Mouse (Mus musculus) embryo, embryonic 11.5 days (tissue): ENCODE data around the gene Ano10.
"Not testable (repeated sequence)": the region's sequence is repeated elsewhere in the genome, so short reads cannot be mapped to it uniquely, and the experiment has no call there.

Experiments
- DNase-seq: peaks from one replicate; pipeline ENCODE4 v3.0.0-alpha.2; 2012; ENCODE audit warnings: low read depth, low spot score

Gene Ano10

DNA sequence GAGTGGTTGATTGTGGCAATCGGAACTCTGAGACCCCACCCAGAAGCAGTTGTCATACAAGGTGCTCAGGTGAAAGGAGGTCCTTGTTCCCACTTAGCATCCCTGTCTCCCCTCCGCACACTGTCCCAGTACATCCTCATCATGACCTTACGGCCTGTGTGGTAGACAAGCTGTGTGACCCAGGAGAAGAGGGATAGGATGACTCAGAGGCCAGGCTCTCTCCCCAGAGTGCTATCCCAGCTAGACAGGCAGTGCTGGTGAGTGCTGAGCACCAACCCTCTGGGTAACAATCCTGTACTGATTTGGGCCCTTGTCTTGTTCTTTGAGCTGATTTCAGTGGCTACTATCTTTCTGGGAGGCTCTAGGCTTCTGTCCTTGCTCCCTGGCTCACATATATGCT lies 95.6 kb downstream of the Ano10 start:
- no peak for DNase-seq

DNA sequence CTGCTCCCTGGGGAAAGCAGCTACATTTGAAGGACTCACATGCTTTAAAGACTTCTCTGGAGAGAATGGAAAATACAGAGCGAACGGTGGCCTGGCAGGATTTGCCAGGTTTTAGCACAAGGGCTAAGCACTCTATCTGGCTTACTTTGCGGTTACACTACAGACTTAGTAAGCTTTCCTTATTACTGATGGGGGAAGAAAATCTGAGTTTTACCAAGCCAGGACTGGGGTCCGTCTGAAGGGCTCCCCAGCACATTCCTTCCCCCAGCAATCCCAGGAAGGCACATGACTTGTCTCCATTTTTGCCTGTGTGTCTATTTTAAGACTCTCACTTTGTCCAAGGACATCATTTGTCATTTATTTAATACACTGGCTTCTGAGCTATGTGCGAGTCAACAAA lies 97.2 kb downstream of the Ano10 start:
- no peak for DNase-seq

DNA sequence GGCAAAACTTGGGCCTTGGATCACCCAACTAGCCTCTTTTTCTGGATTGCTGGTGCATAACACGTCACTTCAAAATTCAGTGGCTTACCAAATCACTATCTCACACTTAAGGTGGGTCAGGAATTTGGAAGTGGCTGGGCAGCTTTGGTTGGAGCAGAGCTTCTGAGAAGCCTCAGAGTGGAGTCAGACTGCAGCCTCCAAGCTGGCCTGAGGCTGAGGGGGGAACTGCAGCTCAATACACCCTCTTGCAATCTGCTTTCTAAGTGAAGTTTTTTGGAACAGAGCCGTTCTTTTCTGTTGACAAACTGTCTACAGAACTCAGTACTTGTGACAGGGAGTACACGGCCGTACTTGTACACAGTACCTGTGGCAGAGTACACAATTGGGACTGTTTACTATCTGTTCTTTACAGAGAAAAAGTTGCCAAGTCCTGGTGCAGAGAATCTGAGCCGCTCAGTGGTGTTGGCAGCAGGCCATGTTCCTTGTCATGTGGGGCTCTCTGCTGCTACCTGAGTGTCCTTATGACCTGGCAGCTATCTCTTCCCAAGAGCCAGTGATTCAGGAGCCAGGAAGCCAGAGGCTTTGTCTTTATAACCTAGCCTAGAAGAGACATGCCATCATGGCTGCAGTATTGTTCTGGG lies 99.1 kb downstream of the Ano10 start:
- DNase-seq: no peak

DNA sequence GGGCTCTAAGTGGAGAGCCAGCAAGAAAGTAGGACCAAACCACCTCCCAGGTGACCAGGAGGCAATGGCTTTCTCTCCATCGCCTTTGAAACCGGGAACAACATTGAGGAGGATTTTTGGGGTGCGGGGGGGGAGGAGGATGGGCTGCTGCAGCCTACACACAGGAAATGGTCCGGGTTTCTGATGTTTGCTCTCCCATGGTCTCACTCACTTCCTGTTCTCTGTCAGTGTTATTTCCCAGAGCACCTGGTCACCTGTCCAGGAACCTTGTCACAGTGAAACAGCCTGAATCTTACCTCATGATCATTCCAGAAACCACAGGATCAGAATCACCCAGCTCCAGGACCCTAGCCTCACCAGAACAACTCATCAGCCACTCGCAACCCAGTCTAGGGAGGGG lies 100.4 kb downstream of the Ano10 start:
- no peak for DNase-seq

DNA sequence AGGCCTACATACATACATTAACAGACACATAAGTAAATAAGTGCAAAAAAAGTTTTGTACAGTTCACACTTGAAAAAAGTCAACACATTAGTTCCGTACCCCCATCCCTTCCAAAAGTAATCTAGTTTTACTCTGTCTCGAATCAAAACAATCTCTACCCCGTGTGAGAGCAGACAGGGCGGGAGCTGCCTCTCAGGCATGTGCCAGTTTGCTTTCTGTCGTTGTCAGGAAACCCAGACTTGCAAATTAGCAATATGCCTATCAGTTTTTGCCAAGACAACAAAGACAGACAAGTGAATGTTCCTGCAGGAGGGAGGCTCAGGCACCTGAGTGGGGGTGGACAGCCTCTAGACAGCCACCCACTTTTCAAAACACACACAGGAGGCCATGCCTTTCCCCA lies 100.9 kb downstream of the Ano10 start:
- no peak for DNase-seq

DNA sequence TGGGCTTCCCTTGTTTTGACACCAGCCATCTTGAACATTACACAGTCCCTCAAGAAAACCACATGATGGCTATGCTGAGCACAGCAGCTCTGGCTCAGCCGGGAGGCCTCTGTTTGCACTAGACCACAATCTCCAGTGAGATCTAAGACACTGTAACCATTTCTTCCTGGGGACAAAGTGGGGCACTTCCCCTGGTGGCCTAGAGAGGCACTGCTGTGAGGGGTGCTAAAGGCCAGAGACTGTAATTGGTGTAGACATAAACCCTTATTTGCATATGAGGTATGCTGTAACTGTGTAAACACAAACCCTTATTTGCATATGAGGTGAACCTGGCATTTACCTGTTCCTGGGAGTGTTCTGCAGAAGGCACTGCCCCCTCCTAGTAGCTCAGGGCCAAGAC lies 105.5 kb downstream of the Ano10 start:
- DNase-seq: no peak

DNA sequence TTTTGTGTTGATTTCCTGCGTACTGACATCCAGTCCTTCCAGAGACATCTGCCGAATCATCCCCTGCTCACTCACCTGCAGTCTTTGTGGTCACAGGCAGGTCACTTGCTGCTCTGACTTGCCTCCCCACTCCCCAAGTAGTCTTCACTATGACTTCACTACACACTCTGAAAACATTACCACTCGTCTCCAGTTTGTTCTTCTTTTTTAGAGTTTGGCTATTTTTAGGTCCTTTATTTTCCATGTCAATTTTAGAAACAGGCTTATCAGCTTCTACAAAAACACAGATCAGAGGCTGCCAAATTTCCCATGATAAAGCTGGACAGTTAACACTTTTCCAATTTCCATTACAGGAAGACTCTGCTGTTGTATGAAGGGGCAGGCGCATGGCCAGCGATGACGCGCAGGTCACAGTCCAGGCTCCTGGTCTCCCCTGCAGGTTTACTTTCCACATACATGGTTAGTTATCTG lies 106.7 kb downstream of the Ano10 start:
- no peak for DNase-seq

DNA sequence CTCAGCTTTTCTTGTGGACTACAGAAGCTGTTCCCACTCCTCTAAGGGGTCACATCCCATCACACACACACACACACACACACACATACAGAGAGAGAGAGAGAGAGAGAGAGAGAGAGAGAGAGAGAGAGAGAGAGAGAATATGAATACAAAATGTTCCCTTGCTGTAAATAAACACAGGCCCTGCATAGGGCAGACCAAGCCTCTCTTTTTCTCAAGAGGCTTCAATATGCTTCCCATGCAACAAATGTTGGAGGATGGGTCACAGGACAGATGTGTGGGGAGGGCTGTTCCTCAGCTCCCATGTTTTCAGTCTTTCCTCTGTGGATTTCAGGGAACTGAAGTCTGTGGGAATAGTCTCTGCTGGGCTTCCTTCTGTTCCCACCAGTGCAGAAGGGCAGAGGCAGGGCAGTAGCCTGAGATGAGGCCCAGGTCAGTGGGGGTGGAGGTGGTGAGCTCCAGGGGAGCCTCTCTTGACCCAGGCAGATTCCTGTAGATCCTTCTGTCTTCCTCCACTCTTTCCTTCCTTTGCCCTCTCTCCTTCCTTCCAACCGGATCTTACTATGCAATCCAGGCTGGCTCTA lies 107.5 kb downstream of the Ano10 start:
- DNase-seq: no peak

DNA sequence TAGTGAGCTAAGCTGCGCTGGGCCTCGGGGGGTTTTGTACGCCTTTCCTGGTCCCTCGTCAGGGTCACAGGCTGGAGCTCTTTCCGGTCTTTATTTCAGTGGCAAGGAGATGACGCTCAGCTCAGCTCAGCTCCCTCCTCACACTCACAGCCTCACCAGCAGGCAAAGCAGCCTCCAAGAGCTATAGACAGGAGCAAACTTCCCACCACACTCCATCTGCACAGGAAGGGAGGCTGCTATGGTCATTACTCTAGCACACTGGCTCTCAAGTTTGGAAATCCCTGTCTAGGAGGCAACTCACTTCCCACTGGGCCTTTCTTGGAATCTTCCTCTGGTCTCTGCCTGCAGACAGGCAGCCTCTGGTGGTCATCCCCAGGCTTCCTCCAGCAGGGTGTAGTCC lies 108.3 kb downstream of the Ano10 start:
- DNase-seq: no peak

DNA sequence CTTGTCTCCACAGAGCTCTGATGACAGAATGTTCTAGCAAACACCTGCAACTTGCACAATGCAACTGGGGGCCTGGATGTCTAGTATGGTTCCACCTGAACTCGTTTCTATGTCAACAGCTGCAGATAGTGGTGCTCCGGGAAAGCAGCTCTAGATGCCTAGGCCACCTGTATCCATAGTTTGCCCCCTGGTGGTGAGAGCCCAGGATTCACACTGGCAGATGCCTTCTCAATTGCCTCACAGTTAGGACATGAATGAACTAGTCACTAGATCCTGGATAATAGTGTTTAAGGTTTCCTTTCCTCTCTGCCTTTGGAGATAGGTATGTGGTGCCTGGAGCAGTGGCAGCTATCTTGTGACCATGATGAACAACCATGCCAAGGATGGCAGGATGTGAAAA lies 109.2 kb downstream of the Ano10 start:
- DNase-seq: peak; percentile 31

DNA sequence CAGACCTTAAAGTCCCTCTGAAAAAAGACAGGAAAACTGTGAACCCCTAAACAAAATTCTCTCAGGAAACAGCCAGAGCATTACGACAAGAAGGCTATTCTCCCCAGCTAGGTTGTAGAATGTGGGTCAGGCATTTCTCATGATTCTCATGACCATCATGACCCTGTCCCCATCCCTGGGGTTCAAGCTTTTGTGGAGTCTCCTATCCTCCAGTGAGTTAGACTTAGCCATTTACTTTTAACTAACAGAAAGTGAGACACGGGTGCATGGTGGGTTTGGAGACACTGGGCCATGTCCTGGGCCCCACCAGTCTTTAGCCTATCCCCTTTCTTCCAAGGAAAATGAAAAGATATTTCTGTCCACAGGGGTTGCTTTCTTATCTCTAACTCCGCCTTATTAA lies 109.9 kb downstream of the Ano10 start:
- no peak for DNase-seq

DNA sequence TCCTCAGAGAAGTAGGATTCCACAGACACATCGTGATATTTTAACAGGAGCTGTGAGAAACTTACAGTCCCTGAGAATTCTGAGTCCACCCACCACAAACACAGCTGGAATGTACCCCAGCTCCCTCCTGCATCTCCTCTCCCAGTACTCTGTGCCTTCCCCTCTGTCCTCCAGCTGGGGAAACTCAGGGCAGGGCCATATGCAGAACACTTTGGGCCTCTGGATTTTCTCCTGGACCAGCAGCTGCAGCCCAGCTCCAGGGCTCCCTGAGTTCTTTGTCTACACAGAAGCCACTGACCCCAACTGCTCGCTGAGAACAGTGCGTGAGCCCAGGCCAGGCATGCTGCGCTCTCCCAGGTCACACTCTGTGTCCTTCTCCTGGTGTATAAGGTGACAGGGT lies 111.1 kb downstream of the Ano10 start:
- no peak for DNase-seq

DNA sequence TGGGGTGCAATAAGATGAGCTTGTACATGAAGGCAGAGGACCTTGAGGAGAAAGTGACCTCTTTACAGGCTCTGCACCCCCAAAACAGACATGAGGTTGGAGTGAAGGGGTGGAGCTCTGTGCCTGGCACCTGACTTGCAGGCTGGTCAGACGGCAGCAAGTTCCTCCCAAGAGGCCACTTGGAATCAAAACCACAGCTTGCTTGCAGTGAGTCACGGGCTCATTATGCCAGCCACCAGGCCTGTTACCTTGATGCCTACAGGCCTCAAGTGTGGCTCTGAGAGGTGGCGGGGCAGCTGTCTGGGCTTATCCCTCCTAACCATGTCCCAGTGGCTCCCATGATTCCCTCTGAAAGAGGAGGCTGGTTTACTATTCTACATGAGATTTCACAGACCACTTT lies 114.1 kb downstream of the Ano10 start:
- no peak for DNase-seq

DNA sequence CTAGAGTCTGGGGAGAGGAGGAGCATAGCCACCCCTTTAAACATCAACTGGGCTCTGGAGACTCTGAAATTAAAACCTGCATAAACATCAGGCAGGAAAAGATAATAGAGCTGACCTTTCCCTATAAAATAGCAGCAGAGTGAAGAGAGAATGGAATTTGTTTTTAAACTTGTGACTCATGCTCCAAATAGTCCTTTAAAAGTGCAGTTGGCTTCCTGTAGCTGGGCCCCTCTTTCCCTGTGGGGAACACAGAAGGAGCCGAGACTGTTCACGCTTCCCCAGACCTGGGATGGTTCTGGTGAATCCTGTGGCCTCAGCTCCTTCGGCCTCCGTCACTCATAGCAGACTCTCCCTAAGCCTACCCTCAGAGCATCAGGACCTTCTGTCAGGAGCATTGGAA lies 115.8 kb downstream of the Ano10 start:
- no peak for DNase-seq

DNA sequence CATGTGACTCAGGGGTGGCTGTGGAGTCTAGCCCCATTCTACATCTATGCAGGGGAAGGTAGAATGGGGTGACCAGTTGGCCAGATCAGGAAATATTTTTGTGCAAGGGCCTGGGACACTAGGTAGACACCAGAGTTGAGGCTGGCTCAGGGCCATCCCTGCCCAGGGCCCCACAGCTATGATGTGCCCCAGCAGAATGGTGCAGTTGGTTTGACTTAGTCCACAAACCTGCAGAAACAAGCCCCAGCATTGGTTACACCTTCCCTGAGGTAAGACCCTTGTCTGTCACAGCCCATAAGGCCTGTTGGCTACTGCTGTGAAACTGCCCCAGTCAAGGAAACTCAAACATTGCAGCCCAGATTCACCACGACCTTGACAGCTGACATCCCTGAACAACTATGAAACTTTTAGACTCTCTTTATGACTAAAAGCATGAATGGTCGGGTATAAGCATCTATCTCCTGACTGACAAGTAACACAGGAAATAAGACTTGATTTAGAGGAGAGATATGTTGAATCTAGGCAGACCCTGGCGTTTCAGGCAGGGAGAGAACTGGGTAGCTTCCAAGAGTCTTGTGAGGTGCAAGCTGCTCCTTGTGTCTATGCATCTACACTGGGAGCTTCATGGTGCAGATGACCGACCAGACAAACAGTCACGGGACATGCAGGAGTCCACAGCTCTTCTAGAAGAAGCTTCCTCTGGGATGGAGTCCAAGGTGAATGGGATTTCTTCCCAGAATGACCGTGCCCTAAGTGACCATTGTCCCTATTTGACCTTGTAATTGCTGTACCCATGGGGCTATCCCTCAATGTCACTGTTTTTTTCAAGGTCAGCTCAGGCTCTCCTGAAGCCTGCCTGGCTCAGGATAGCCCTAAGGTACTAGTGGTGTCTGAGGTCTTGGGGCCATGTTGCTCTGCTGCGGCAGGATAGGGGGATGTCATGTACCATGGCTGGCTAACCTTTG lies 116.7 kb downstream of the Ano10 start:
- no peak for DNase-seq

DNA sequence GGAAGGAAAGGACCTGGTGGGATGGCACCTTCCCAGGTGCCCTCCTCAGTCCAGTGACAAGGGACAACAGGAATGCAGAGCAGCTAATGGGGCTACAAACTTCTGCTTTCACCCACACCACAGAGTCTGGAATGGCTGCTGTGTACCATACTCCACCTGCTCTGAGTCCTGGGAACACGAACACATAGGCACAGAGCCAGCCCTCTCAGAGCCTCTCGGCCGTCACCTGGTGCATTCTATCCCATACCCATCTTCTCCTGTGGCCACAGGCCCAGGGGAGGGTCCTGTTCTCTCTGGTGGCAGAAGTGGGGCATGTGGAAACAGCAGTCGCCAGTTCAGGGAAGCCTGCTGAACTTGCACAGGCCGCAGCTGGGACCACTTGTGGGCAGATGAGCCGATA lies 119.5 kb downstream of the Ano10 start:
- no peak for DNase-seq

DNA sequence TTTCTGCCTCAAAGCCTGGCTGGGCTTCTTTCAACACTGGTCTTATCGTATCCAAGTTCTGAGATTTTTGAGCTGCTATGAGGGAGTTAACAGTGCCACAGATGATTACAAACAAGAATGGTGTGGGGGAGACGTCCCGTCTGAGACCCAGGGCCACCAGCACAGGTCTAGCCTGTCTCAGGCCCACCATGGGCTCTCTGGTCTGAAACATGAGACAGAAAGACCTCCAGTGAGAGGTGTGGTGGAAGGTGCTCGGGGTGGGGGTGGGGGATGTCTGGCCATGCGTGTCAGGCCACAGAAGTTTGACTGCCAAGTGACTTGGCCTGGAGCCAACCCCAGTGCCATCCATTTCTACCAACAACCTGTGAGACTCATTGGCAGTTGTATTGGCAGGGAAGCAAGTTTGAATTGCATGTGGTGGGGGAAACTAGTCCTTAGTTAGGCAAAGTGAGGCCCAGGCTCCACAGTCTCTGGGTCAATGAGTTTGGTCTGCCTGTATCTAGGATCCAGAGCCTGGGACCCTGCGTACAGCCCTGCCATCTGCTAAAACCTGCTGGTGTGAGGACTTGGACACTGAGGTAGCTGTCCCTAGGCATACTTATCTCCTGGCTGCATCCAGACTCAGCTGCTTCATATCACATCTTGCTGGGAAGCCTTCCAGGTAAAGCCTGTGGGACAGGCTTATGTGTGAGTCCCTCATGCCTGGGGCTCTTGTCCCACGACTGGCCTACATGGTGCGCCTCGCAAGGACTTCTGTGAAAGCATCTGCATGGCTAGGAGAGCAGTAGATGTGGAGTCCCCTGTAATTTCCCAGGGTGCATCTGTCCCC lies 120.6 kb downstream of the Ano10 start:
- DNase-seq: no peak

DNA sequence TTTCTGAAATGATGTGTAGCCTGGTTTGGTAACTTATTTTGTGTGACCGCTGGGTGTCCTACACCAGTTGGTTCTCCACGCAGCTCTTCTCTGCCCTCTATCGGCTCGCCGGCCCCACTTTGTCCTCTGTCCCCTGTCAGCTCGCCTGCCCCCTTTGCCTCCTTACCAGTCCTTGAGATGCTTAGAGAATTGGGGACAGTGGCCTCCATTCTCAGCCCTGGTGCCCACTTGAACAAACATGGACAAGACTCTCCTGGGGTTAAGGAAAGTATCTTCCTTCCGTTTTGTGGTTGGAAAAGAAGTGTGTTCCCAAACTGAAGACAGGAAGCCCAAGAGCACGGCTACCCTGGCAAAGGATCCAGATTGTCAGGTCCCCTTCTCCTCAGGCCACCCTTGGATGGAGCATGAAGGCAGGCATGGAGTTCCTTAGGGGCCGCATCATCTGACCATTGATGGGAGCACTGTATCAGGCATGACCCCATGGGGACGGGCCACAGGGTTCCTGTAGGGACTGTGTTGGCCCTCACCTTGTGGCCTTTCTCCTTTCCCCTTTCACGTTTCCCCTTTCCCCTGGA lies 121.5 kb downstream of the Ano10 start:
- DNase-seq: no peak

DNA sequence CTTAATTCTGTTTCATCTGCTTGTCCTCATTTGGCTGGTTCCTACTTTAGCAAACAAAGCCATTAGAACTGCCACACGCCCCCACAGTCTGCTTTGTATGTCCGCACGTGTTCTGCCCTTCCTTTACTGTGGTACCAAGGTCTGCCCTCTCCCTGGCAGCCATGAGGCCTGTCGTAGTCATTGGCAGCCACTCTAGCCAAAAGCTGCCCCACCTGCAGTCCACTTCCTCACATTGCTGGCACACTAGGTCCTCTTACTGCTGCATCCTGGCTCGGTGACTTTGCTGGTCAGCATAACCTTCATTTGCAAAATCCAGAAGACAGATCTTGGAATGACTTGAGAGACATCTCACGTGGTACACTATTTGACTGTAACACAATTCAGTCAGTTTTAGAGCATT lies 124.3 kb downstream of the Ano10 start:
- no peak for DNase-seq

DNA sequence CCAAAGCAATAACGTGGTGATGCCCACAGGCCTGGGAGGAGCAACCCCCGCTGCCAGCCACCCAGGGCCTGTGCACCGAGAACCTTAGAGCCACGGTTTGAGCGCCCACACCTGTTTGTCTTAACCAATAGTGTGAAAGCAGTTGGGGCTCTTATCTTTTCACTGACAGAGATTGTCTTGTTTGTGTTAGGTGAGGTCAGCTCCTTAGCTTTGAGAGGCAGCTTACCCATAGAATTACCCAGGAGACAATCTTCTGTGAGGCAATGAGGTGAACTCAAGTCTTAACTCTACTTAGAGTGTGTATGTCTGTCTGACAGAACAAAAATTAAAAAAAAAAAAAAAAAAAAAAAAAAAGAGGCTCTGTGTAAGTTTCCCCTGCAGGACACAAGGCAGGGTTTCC lies 126.5 kb downstream of the Ano10 start:
- DNase-seq: not testable (repeated sequence)

DNA sequence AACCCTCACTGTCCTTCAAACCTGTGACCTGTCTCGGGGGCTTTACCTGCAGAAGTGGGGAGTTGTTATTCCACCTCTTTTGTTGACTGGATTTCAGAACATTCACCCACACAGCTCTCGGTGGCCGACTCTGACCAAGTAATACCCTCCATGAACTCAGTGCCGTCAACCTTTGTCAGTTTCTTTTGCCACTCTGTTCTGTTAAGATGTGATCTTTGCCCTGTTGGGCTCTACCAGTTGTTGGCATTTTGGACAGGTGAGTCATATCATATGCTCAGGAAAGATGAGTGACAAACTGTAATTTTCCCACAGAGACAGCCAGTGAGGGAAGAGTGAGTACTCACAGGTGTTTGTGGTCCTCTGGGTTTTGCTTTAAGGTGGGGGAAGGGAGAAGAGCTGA lies 129.7 kb downstream of the Ano10 start:
- DNase-seq: no peak

DNA sequence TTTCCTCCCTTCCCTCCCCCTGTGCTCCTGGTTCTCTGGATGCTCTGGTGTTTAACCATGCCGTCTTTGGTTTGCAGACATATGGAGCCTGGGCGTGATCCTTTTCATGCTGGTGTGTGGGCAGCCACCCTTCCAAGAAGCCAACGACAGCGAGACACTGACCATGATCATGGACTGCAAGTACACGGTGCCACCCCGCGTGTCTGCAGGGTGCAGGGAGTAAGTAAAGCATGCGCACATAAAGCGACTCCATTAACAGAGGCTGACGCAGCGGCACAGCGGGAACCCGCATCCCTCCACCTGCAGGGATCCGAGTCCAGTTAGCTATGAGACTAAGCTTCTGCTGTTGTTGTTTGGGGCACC lies 137.2 kb downstream of the Ano10 start:
- no peak for DNase-seq
